Mouse (Mus musculus): ENCODE results near the gene Chrna9.
A peak's percentile ranks its signal among the peaks of the same experiment; 100 is the strongest.

Gene Chrna9

GRCm38 (mm10) chr5:65919326-65919725 lies 15.4 kb upstream of the Chrna9 start:
- no peak for DNase-seq (ENCODE audit: low read depth, low spot score)

DNA sequence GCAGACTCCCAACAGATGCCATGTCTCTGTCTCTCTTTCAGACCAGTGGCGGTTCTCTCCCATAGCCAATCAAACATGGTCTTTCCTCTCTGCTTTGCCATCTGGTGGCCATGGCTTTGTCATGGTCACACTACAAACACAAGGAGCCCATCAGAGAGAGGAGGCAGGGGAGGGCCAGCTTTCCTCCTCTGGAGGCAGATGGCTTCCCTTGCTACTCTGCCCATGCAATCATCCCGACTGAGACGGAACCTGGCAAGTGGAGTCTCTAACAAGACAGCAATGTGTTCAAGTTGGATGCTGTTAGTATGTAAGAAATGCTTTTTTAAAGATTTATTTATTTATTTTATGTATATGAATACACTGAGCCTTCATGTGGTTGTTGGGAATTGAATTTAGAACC lies 14.8 kb upstream of the Chrna9 start:
- no peak for DNase-seq (ENCODE audit: low read depth, low spot score)

GRCm38 (mm10) chr5:65920701-65921426 lies 13.9 kb upstream of the Chrna9 start:
- no peak for DNase-seq (ENCODE audit: low read depth, low spot score)

GRCm38 (mm10) chr5:65921477-65922138 lies 13.1 kb upstream of the Chrna9 start:
- DNase-seq (ENCODE audit: low read depth, low spot score), result no peak

- DNase-seq (ENCODE audit: low read depth, low spot score), result no peak
Observed at GRCm38 (mm10) chr5:65926666-65927065, 8.1 kb upstream of the Chrna9 start.

- DNase-seq (ENCODE audit: low read depth, low spot score), result peak; percentile 38
Observed at GRCm38 (mm10) chr5:65929162-65929561, 5.6 kb upstream of the Chrna9 start.

GRCm38 (mm10) chr5:65930171-65930570 lies 4.5 kb upstream of the Chrna9 start:
- no peak for DNase-seq (ENCODE audit: low read depth, low spot score)

GRCm38 (mm10) chr5:65933258-65933657 lies 1.5 kb upstream of the Chrna9 start:
- DNase-seq (ENCODE audit: low read depth, low spot score), result no peak

- no peak for DNase-seq (ENCODE audit: low read depth, low spot score)
Observed at GRCm38 (mm10) chr5:65933764-65934163, 957 bp upstream of the Chrna9 start.

DNA sequence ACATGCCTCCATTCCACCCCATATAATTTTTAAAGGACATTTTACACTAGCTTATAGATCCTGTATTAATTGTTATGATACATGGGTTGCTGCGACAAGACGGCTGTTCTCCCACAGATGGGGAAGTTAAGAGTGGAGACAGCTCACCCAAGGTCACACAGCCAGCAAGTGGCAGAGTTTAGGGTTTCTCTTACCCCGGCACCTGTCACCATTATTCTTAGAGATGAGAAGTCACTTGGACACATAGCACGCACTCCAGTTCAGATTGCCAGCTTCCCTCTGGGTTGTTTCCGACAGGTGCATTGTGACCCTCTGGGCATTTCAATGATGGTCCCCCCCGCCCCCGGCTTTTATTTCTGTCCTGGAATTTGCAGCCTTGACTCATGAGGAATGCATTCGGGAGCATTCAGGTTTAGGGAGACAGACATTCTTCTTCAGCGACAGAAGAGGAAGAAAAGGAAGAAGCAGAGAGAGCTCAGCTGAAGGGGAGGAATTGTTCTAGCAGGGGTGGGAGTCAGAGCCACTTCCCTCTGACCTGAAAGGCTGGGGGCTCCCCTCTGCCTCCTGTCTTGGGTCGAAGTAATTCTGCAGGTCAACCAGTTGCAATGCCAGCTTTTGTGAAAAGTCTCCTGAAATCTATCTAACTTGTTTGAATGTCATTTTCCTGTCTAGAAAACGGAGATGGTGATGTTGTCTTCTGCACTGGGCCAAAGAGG lies 2.4 kb downstream of the Chrna9 start:
- DNase-seq (ENCODE audit: low read depth, low spot score), result peak; percentile 52

DNA sequence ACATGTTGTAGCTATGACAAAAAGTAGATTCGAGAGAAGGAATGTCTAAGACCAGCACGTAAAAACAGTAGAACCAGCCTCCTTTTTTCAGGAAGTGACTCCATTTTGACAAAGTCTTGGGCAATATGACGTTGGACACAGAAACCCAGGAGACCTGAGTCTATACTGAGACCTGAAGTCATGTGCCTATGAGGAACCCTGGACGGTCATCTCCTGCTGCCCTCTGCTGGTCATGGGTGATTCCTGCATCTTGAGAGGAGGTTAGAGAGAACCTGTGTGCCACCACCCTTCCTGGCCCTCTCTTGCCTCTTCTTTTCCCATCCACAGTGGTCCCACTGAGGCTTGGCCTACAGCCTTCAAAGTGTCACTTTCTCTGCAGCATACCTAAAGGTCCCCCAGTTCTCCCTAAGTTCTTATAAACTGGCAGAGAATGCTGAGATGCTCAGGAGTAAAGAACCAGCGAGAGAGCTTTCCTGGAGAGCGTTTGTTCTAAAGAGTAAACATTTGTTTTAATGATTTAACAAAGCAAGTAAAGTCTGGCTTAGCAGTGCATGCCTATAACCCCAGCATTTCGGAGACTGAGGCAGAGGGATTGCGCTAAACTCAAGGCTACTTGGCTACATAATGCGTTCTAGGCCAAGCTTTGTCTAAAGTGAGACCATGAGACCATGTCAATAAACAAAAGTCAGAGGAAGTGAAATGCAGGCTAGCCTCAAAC lies 3.4 kb downstream of the Chrna9 start:
- DNase-seq (ENCODE audit: low read depth, low spot score), result peak; percentile 68

- DNase-seq (ENCODE audit: low read depth, low spot score), result no peak
Observed at GRCm38 (mm10) chr5:65941145-65941544, 6.4 kb downstream of the Chrna9 start.

GRCm38 (mm10) chr5:65949822-65950221 lies 15.1 kb downstream of the Chrna9 start:
- DNase-seq (ENCODE audit: low read depth, low spot score), result no peak

GRCm38 (mm10) chr5:65950236-65950635 lies 15.5 kb downstream of the Chrna9 start:
- DNase-seq (ENCODE audit: low read depth, low spot score), result no peak

DNA sequence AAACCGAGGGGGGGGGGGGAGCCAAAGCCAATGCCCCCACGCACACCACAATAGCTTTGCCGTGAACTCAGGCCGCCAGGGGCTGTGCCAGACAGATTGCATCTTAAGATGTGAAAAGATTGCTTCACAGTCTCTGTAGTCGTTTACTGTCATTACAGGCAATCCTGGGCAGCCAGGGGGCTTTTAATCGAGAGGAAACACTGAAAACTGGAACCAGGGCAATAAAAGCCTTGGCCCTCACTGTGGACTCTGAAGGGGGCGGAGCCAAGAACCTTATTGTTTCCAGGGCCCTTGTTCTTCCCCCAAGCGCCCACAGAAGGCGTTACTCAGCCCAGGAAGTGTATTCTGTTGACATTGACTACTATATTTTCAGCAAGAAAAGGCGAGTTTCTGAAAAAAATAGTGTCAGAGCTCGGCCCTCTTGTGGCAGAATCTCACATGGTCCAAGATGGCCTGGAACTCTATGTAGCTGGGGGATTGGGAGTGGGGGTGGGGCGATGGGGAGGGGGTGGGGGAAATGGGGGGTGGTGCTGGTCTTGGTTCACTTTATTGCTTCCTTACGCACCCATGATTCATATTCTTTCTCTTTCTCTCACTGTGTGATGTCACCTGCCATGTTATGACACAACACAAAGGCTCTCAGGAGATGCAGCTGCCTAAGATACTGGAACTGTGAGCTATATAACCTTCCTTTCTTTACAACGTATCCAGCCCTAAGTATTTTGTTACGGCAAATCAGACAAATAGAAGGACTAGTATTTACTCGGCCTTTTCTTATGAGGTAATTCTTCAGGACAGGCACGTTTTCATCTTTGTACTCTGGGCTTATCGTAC lies 16.2 kb downstream of the Chrna9 start:
- no peak for DNase-seq (ENCODE audit: low read depth, low spot score)

GRCm38 (mm10) chr5:65951513-65951909 lies 16.8 kb downstream of the Chrna9 start:
- DNase-seq (ENCODE audit: low read depth, low spot score), result no peak

- DNase-seq (ENCODE audit: low read depth, low spot score), result no peak
Observed at GRCm38 (mm10) chr5:65954130-65955080, 19.7 kb downstream of the Chrna9 start.

GRCm38 (mm10) chr5:65955343-65956143 lies 20.8 kb downstream of the Chrna9 start:
- DNase-seq (ENCODE audit: low read depth, low spot score), result peak; percentile 55
